In the genomic region with DNA sequence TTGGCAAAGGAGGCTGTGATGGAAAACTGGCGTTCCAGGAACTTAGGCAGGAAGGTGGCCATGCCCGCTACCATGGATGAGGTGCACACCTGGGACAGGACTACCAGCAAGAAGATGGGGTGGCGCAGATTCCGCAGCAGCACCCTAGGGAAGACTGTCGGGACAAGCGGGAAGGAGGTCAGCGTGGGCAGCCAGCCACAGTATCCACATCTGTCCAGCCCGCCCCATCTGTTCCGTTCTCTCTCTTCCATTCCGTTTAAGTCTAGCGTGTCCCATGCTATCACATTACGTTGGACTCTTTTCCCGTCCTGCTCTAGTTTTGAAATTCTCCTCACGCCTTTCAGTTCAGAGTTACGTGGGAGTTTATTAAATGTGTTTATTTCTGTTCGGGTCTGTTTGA, we compare ENCODE assay signal across 13 mouse cellular contexts. TPM values are rescaled to one million over a fixed set of nuclear protein-coding genes. Genes with fewer than 3 reads are reported as not detected.
"Had no signal": no experiment of that assay in that cellular context is flagged by ENCODE, and none has a peak within 500 bp of the region (broad histone marks: within the 10 kb centered on the region; RNA-seq: fewer than 3 reads in every experiment).

No protein-coding gene starts in this region.

- H3K9ac ChIP-seq: limb, embryonic 12.5 days; limb, embryonic 15.5 days; liver, embryonic 13.5 days had no signal

- H3K9me3 ChIP-seq: limb, embryonic 12.5 days; limb, embryonic 15.5 days; liver, embryonic 13.5 days had no signal

- DNase-seq: kidney, postnatal 14 days; kidney, postnatal 4 days; left cerebral cortex, postnatal 4 days; liver, embryonic 13.5 days; lung, adult 2 months; lung, postnatal 14 days; midbrain, embryonic 14.5 days; thymus, adult 18-20 months; thymus, postnatal 36 days had no signal

- H3K36me3 ChIP-seq: limb, embryonic 12.5 days; limb, embryonic 15.5 days; liver, embryonic 13.5 days had no signal

- H3K27ac ChIP-seq: limb, embryonic 12.5 days; limb, embryonic 15.5 days; liver, embryonic 13.5 days had no signal

- H3K27me3 ChIP-seq: limb, embryonic 12.5 days; limb, embryonic 15.5 days had no signal

- H3K4me2 ChIP-seq: limb, embryonic 12.5 days; limb, embryonic 15.5 days; liver, embryonic 13.5 days; midbrain, embryonic 11.5 days had no signal

- H3K4me3 ChIP-seq: limb, embryonic 12.5 days; limb, embryonic 15.5 days; liver, embryonic 13.5 days had no signal

RNA-seq across cellular contexts. Expression of gene Slco2b1, which starts 44.0 kb away (rescaled TPM):
- total RNA-seq: megakaryocyte-erythroid progenitor cell, adult 5-6 weeks had no signal
